12 mouse cellular contexts compared by ENCODE assay signal in genomic region chr6:118071416-118071815, GRCm38 (mm10).
"Had no signal": no experiment of that assay in that cellular context is flagged by ENCODE, and none has a peak within 500 bp of the region (broad histone marks: within the 10 kb centered on the region; RNA-seq: fewer than 3 reads in every experiment).

No protein-coding gene starts in this region.

- H3K4me3 ChIP-seq: left cerebral cortex, adult 2 months; limb, embryonic 12.5 days; midbrain, embryonic 12.5 days; neural tube, embryonic 13.5 days had no signal

- H3K36me3 ChIP-seq: limb, embryonic 12.5 days; midbrain, embryonic 12.5 days; neural tube, embryonic 13.5 days had no signal

- H3K27ac ChIP-seq: limb, embryonic 12.5 days; liver, embryonic 14.5 days; midbrain, embryonic 12.5 days; neural tube, embryonic 13.5 days; stomach, postnatal 0 days had no signal

- H3K9me3 ChIP-seq: limb, embryonic 12.5 days; midbrain, embryonic 12.5 days; neural tube, embryonic 13.5 days had no signal

- H3K9ac ChIP-seq: limb, embryonic 12.5 days; liver, embryonic 14.5 days; midbrain, embryonic 12.5 days; neural tube, embryonic 13.5 days had no signal

- DNase-seq: kidney, adult 8-10 months; kidney, postnatal 25 days; liver; lung, adult 18-20 months; thymus, postnatal 4 days had no signal

- ATAC-seq: midbrain, embryonic 16.5 days had no signal

- H3K4me2 ChIP-seq: limb, embryonic 12.5 days; midbrain, embryonic 12.5 days; neural tube, embryonic 13.5 days had no signal
